Mouse (Mus musculus) cerebellum, adult 2 months (tissue): ENCODE data around the gene Ermap. TPM values are rescaled to one million over a fixed set of nuclear protein-coding genes. Genes with fewer than 3 reads are reported as not detected.

Experiments used
- DNase-seq, 2 experiments: peaks; one replicate each; pipeline ENCODE4 v3.0.0; 2021
- H3K27ac ChIP-seq: fragments of 200-500 bp; 2 replicates; pipeline ENCODE4 v1.5.1; 2012; ENCODE audit warnings: low read length, control low read depth, inconsistent platforms; ENCODE audit not compliant: insufficient read depth
- H3K27me3 ChIP-seq: fragments of 200-500 bp; 2 replicates; pipeline ENCODE4 v1.6.1; 2012; ENCODE audit warnings: inconsistent platforms, mild to moderate bottlenecking, low read length, moderate library complexity; ENCODE audit not compliant: control insufficient read depth, insufficient read depth
- H3K4me1 ChIP-seq: fragments of 200-500 bp; 2 replicates; pipeline ENCODE4 v1.6.1; 2011; ENCODE audit warnings: low read length; ENCODE audit not compliant: control insufficient read depth, insufficient read depth
- H3K4me3 ChIP-seq: fragments of 200-500 bp; replicated peaks from 2 replicates; pipeline ENCODE3; 2011; ENCODE audit warnings: mild to moderate bottlenecking, low read depth, low read length, control low read depth; ENCODE audit not compliant: insufficient read depth
- CTCF ChIP-seq: fragments of 200-500 bp; IDR thresholded peaks from 2 replicates; pipeline ENCODE4 v1.5.1; 2011; ENCODE audit warnings: low read depth, mild to moderate bottlenecking, control low read depth, low read length, moderate library complexity, borderline replicate concordance; ENCODE audit not compliant: insufficient read depth
- POLR2A ChIP-seq: fragments of 200-500 bp; IDR thresholded peaks from 2 replicates; pipeline ENCODE4 v1.6.1; 2011; ENCODE audit warnings: low read length, control low read depth, borderline replicate concordance; ENCODE audit not compliant: insufficient read depth
- WGBS: fragments of 180-500 bp; shearing (Covaris S2); methylation state at CpG from one replicate; pipeline ENCODE4 v1.1.7; 2018; 5-methylcytosine and 5-hydroxymethylcytosine counted together
- polyA plus RNA-seq: library from polyadenylated mRNA; depleted of rRNA; stranded (reverse); fragments of >200 nt; gene quantifications from 2 replicates; pipeline ENCODE4 v1.2.3, GENCODE M21; 2012; rRNA removed

The Ermap gene
- polyA plus RNA-seq, 1 experiment = 0.28 TPM

DNA sequence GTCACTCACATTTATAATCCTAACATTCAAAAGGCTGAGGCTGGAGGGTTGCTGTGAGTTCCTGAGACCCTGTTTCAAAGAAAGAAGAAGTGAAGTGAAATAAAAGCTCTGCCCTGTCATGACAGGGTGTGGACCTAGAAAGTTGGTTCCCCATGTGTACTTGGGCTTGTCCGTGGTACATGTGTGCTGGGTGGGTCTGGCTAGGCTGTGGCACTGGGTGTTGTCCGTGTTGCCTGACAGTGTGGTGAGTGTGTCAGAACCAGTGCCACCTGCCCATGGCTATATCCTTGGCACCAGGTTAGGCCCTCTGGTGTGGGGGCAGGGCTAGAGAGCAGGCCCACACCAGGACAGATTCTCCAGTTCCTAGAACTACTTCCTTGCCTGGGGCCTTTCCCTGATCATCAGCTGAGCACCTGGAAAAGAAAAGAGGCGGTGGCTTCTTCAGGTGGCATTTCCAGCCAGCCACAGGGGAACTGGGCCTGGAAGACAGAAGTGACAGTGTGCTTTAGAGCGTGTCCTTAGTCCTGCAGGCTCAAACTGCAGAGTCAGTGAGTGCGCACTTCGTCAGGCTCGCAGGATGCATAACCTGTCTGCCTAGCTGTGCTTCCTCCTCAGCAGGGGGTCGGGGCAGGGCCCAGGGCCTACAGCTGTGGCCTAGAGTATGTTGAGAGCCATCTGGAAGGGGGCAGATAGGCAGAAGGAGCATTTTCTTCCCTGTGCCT, 58.5 kb downstream of the Ermap start:
- TF ChIP-seq CTCF (no peak), POLR2A (no peak)
- Histone ChIP-seq H3K4me3 (no peak overlapping the region), H3K4me1 (no peaks in the 10 kb centered on the region; the same call in 1 of the 2 replicates), H3K27ac (no peak overlapping the region), H3K27me3 (no peaks in the 10 kb centered on the region)
- DNase-seq = no peak
- 68% methylated on average over 8 of the region's 8 CpGs for WGBS

DNA sequence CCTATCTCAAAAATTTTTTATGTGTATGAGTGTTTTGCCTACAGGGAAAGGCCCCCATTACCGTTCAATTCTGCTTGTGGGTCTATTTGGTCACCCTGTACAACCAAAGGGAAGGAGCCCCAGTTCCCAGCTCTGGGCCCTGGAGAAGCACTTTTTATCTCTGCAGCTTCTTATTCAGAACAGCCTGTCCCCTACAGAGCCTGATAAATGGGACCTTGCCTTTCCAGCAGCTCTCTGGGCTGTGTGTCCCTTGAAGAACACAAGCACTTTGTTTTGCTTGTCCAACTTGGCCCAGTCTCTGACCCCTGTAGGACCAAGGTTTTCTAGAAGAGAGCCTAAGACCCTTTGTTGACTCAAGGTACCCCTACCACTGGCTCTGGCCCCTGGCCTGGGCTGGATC, 60.7 kb downstream of the Ermap start:
- no peak for DNase-seq
- Histone ChIP-seq H3K4me3 (no peak overlapping the region), H3K27ac (no peak overlapping the region), H3K27me3 (no peaks in the 10 kb centered on the region), H3K4me1 (no peaks in the 10 kb centered on the region; the same call in 1 of the 2 replicates)
- WGBS = 78% methylated on average over 1 of the region's 1 CpGs
- TF ChIP-seq POLR2A (no peak), CTCF (no peak)

DNA sequence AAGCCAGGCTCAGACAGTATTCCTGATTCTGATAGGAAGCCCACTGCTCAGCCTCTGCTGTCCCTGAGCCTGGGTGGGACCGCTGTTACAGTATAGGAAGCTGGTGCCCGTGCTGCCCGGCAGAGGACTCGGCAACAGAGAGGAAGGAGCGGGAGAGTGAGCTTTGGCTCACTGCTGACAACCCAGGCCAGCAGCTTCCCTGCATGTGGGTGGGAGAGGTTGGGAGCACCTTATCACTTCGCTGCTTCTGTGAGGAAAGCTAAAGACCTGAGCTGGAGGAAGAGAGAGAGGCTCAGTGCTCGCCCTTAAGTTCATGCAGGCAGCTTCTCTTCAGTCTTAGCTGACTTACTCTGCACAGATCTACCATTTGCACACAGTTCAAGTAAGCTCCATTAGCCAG, 61.3 kb downstream of the Ermap start:
- Histone ChIP-seq H3K4me1 (no peaks in the 10 kb centered on the region; the same call in 1 of the 2 replicates), H3K27ac (no peak overlapping the region), H3K27me3 (no peaks in the 10 kb centered on the region), H3K4me3 (no peak overlapping the region)
- no peak for DNase-seq
- 82% methylated on average over 7 of the region's 7 CpGs for WGBS
- no peak for TF ChIP-seq CTCF
- TF ChIP-seq POLR2A = no peak

DNA sequence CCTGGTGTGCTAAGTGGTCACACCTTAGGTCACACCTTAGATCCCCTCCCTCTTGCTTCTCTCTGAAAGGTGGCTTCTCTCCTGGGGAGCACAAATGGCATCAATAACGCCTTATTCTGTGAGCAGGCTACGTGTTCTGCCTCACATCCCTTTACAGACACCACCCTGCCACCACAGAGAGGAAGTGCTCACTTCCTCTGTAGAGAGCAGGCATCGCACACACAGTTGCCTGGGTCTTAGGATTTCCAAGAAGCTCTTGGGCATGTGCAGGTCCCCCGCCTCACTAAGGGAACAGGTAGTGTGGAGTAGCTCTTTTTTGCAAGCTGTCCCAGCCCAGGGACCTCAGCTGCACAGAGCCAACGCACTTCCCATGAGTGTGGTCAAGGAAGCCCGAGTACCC, 62.6 kb downstream of the Ermap start:
- H3K4me3 ChIP-seq = no peak overlapping the region
- no peak for DNase-seq
- H3K27me3 ChIP-seq = no peaks in the 10 kb centered on the region
- whole genome bisulfite sequencing = 85% methylated on average over 6 of the region's 6 CpGs
- H3K27ac ChIP-seq = no peak overlapping the region
- TF ChIP-seq POLR2A (no peak), CTCF (no peak)
- no peaks in the 10 kb centered on the region; the same call in 1 of the 2 replicates for H3K4me1 ChIP-seq

DNA sequence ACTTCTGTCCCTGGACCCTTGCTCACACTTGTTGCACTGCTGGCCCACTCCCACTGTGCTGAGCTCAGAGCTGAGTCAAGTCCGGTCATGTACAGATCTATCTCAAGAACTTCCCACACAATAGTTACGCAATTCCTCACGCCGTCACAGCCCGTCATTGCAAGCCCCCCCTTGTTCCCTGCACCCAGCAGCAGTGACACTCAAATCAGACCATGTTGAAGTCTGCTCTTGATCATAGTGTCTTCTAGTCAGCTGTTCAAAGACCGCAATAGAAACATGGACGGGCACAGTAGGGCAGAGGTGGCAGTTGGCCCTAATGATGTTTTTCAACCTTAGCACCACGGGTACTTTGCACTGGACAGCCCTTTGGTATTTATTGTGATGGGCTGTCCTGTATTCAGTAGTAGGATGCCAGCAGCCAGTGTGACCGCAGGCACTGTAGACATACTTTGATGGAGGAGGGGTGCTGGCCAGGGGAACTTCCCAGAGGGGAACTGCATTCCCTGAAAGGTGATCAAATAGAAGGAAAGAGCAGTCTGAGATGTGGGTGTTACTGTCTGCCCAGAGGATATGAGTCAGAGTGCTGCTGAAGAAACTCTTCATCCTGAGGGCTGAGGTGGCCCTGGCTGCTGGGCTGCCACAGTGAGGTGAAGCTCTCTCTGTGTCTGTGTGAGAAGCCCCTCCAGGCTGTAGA, 64.1 kb downstream of the Ermap start:
- H3K27ac ChIP-seq = no peak overlapping the region
- TF ChIP-seq CTCF = no peak
- no peak for TF ChIP-seq POLR2A
- no peaks in the 10 kb centered on the region for H3K27me3 ChIP-seq
- H3K4me1 ChIP-seq = no peaks in the 10 kb centered on the region; the same call in 1 of the 2 replicates
- WGBS = 80% methylated on average over 9 of the region's 9 CpGs
- no peak overlapping the region for H3K4me3 ChIP-seq
- no peak for DNase-seq

Other genes with a start within 250 kb of the Ermap start
- gene Lao1, start 228.4 kb downstream of the Ermap start, polyA plus RNA-seq = 0.13 and 0.16 TPM in 2 replicates
- gene Slc2a1, start 81.3 kb downstream of the Ermap start, polyA plus RNA-seq = 121 and 125 TPM in 2 replicates
- 6.4 and 10.0 TPM in 2 replicates for gene Zfp691, start 15.8 kb downstream of the Ermap start, polyA plus RNA-seq
- 25.7 and 26.4 TPM in 2 replicates for gene Svbp, start 5.3 kb upstream of the Ermap start, polyA plus RNA-seq
- gene Tmem269, start 28.2 kb upstream of the Ermap start, polyA plus RNA-seq = 0.82 and 0.92 TPM in 2 replicates
- gene AU022252, start 42.7 kb upstream of the Ermap start, polyA plus RNA-seq = 10.7 and 11.9 TPM in 2 replicates
- gene P3h1, start 42.9 kb upstream of the Ermap start, polyA plus RNA-seq = 12.3 and 14.7 TPM in 2 replicates
- 0.20 and 0.32 TPM in 2 replicates for gene Cldn19, start 65.4 kb upstream of the Ermap start, polyA plus RNA-seq
- gene Ybx1, start 104.6 kb upstream of the Ermap start, polyA plus RNA-seq = 182 and 189 TPM in 2 replicates
- gene Ppih, start 130.5 kb upstream of the Ermap start, polyA plus RNA-seq = 26.3 and 26.5 TPM in 2 replicates
- gene Ccdc30, start 225.5 kb upstream of the Ermap start, polyA plus RNA-seq = 8.8 and 9.7 TPM in 2 replicates
- 14.1 and 16.1 TPM in 2 replicates for gene Ppcs, start 232.4 kb upstream of the Ermap start, polyA plus RNA-seq
- gene Zmynd12, start 232.8 kb upstream of the Ermap start, polyA plus RNA-seq = 0.64 and 0.81 TPM in 2 replicates